Mouse (Mus musculus) spleen, embryonic (tissue): ENCODE data around the gene Dnajc21.
"Not testable (repeated sequence)": the region's sequence is repeated elsewhere in the genome, so short reads cannot be mapped to it uniquely, and the experiment has no call there.

Source experiments
- CTCF ChIA-PET: fragments of 350-600 bp; sonication (Branson Sonifier 250); formaldehyde crosslinking; loops from one replicate; lab custom pipeline; 2022; lab: Charles Lee

Gene Dnajc21

DNA sequence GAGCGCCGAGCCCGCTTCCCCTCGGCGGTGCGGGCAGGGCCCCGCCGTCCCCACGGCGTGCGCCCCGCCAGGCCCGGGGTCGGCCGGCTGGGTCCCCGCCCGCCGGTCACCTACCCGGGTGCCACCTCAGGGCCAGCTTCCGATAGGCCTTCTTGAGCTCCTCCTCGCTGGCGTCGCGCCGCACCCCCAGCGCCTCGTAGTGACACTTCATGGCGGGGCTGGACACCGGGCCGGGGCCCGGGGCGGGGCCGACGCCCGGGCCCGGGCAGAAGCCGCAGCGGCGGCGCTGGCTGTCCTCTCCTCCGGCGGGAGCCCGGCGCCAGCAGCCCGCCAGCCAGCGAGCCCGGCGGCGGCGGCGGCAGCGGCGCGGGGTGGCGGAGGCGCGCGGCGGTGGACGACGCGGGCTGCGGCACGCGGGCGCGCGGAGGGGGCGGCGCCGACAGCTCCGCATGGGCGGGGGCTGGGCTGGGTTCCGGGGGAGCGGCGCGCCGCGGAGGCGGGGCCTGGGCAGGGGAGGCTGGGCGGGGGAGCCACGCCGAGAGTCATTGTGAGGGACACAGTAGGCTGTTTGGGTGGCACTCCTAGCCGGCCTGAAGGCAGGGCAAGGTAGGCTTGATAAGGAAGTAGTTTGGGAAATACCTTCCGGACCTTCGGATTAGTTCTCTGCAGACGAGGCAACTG, at the start of gene Dnajc21:
Gene Dnajc21 (minus strand): TSS at position 366 of the 681 bp plus-strand sequence.
- CTCF ChIA-PET: interaction anchor here (0.6 to 1.5 kb wide), 3 partner anchors 11 to 1331 kb away, joined by 4 to 5 read pairs (median 4); no protein-coding TSS in a partner anchor

DNA sequence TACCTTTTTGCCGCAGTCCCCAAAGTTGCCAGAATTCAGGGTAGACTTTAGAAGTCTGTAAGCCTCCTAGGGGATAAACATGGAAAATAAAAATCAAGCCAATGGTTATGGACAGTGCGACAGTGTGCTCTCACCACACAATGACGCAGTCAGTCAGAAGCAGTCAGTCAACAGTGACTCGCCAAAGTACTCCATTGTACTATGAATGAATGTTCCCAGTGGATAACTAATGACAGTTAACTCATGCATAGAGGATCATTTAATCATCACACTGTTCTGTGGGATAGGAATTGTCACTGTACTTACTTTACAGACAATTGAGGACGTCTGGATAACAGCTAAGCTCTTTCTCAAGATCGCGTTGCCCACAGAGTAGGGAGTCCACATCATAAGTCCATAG, 44.9 kb upstream of the Dnajc21 start:
- CTCF ChIA-PET: interaction anchor here (0.7 kb wide), 1 partner anchor 54 kb away, joined by 4 read pairs; no protein-coding TSS in a partner anchor

DNA sequence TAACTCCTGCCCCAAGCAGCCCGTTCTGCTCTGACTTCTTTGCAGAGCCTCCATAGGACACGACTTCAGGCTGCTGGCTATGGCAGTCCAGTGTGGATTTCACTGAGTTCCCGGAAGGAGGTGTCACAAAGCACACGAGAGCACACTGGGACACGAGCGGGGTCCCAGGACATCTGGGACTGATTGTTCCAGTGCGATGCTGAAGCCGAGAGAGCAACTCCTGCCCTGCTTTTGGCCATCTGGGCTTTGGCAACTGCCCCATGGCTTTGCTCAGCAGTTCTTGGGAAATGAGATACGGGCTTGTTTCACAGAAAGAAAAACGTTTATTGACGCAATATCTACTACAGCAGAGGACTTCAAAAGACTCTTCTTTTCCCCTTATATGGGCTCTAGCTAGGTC, 35.8 kb upstream of the Dnajc21 start:
- CTCF ChIA-PET: no interaction called here

DNA sequence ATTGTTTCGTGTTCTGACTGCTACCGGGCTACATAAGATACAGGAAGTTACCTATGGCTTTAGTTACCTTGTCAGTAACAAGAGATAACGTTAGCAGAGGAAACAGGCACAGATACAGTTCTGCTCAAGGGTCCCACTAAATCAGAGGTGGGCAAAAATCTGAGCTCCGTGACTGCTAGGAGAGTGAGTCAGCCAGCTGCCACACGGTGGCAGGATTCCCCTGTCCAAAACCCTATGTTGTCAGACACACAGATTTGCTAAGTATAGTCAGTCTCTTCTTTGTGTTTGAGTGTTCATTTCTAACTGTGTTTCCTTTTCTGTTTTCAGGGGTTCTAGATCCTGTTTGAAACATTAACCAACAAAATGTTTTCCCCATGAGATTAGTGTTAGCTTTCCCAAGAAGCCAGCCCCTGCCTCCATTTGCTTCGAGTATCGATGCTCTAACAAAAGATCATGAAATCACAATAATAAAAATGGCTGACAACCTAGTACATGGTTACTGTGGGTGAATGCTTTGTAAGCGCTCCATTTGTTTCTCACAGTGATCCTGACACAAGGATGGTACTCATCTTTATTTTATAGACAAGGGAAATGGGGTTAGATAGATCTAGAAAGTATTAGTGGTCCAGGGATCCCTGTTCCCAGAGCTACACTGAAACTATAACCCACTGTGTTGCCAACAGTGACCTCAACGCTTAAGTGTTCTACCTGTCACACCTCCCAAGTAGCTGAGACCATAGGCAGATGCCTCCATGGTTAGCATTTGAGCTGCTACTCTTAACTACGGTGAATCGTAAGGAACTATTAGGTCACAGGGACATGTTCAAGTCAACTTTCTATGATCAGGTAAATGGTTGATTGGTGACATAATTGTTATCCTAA, 30.8 kb upstream of the Dnajc21 start:
- CTCF ChIA-PET: no interaction called here

DNA sequence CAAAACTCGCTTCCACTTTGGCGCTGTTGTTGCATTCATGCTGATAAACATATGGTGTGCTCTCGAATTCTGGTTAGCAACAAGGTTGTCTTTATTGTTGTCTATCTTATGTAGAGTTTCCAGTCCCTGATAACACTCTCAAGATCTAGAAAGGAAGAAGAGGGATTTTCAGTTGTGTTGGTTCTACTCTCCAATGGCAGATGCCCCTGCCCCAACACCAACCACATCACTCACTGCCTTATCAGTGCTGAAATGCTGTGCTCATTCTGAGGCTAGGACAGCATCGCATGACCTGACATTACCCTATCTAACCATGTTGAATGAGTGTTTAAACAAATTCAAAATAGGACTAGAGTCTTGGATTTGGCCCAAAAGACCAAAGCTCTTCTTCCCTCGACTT, 29.7 kb upstream of the Dnajc21 start:
- CTCF ChIA-PET: no interaction called here

DNA sequence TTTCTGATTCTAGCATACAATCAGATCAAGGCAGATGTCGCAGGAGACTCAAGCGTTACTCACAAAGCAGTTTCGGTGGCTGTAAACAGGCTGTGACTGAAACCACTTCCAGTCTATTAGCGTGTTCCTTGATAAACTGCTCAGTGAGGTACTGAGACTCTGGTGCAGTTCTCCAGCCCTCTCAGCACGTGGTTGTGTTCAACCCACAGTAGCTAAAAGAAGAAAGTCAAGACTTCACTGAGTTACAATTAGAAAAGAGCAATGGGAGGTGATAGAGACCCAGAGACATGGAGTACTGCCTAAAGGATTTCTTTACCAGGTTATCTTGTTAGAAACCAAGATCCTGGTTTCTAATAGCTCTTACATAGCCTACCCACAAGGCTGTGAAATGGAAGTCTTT, 29.3 kb upstream of the Dnajc21 start:
- CTCF ChIA-PET: no interaction called here

DNA sequence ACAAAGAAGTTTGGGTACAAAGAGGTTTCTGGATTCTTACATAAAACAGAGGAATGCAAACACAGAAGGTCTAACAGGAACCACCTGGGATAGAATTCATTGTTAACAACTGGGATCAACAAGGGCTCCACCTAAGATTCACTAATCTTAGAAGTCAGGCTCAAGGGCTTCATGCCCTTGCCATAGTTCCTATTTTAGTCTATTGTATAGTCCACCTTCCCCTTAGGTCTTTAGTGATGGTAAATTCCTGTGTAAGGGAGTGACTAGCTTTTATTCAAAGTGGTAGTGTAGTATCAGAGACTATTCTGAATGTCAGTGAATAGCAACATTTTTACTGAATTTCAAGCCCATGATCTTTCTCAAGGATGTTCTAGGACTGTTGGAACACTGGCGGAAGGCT, 26.4 kb upstream of the Dnajc21 start:
- CTCF ChIA-PET: not testable (repeated sequence)

DNA sequence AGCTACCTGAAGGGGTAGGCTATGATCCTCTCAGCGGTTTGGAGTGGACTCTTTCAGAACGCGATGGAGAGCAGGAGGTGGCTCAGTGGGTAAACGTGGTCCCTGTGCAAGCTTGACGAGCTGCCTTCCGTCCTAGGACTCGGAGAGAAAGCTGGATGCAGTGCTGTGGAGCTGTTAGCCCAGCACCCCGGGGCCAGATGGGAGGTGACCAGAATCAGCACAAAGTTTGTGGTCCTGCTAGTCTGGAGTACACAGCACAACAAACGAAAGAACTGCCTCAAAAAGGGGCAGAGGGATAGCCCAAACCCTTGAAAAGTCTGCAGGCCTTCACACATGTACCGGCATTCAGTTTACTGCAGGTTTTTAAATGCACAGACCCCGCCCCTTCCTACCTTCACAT, 25.6 kb upstream of the Dnajc21 start:
- CTCF ChIA-PET: no interaction called here

DNA sequence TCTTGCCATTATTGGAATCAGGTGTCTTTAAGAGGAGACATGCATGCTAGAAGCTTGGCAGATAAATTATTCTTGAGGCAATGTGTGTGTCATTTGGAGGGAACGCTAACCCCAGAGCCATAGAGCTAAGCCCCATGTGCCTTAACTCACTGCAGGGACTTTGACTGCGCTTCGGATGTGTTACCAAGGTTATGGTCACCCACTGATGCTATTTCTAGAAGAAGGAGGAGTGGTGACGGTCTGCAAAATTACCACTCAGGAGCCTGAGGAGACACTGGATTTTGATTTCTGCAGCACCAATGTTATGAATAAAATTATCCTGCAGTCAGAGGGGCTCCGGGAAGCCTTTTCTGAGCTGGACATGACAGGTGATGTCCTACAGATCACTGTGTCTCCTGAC, 19.8 kb upstream of the Dnajc21 start:
- CTCF ChIA-PET: no interaction called here

DNA sequence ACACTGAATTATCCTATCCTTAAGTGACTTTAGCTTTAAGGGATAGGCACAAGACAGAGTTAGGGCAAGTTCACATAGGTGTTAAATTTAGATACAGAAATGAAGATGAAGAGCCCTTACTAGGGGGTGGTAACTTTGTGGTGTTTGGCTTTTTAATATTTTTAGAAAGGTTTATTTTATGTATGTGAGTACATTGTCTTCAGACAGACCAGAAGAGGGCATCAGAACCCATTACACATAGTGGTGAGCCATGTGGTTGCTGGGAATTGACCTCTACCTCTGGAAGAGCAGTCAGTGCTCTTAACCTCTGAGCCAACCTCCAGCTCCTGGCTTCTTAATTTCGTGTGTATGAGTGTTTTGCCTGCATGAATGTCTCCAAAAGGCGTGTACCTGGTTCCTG, 16.9 kb upstream of the Dnajc21 start:
- CTCF ChIA-PET: no interaction called here

DNA sequence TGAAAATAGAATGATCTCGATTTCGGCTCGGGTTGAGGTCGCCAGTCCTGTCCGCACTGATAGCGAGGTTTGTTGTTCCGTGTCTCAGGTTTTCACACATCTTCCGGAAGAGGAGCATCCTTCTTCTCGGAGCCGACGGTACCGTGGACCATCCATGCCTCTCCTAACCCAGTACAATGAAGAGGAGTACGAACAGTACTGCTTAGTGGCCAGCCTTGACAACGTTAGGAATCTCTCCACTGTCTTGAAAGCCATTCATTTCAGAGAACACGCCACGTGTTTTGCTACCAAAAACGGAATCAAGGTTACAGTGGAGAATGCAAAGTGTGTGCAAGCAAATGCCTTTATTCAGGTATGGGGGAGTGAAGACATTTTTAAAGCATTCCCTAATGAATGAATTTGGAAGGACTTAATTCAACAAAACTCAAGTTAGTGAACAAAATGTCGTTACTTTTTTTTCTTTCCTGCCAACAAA, 16.1 kb upstream of the Dnajc21 start:
- CTCF ChIA-PET: no interaction called here

DNA sequence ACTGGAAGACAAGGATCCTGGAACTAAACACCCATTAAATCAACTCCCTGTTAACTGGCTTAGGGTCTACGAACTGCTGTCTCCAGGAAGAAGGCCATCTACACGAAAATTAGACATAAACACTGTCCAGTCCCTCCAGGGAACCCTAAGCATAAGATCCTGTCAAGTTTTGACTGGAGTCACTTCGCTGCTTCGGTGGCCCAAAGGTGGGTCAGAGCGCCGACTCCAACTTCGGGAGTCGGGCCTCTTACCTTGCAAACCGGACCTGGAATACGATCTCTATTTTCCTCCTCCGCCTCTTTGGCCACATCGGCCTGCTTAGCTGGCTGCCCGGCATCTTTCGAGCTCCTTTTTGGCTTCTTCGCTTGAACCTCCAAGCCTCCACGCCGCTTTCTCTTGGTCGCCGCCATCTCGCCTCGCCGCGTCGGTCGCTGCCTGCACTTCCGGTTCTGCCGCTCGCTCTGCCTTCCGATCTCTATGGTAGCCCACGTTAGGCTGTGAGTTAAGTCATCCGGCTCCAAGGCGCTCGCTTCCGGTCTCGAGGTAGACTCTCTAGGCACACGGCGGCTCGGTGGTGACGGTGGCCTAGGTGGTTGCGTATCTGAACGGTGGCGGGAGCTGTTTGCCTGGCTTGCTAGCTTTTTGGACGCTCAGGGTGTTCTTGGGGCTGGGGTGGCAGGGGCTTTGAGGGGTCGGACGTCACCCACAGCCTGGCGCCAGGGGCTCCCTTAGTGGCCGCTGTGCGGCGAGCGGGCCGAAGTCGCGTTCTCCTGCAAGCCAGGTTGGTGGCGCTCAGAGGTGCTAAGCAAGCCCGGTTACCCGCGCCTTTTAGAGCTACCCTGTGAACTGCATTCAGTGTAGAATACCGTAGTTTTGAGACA, 15.4 kb upstream of the Dnajc21 start, which contains the start of the genes Brix1 and Rad1:
Gene Brix1 (minus strand): TSS at position 464 of the 881 bp plus-strand sequence.
Gene Rad1 (plus strand): TSS at position 535 of the 881 bp plus-strand sequence.
- CTCF ChIA-PET: no interaction called here

DNA sequence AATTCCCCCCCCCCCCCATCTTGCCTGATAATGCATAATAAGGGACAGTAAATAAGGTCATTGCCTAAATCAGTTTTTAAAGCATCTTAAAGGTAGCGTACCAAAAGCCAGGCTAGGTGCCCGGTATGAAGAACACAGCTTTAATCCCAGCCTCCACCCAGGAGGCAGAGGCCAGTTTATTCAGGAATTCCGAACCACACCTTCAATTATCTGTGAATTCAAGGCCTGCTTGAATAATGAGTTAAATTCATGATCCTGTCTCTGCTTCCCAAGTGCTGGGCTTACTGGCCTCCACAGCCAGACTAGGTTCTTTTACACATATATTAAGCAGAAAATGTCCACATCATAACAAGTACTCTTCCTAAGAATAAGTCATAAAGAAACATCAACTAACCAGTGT, 625 bp upstream of the Dnajc21 start:
- CTCF ChIA-PET: interaction anchor here (0.6 to 1.5 kb wide), 3 partner anchors 10 to 1332 kb away, joined by 4 to 5 read pairs (median 4); no protein-coding TSS in a partner anchor

DNA sequence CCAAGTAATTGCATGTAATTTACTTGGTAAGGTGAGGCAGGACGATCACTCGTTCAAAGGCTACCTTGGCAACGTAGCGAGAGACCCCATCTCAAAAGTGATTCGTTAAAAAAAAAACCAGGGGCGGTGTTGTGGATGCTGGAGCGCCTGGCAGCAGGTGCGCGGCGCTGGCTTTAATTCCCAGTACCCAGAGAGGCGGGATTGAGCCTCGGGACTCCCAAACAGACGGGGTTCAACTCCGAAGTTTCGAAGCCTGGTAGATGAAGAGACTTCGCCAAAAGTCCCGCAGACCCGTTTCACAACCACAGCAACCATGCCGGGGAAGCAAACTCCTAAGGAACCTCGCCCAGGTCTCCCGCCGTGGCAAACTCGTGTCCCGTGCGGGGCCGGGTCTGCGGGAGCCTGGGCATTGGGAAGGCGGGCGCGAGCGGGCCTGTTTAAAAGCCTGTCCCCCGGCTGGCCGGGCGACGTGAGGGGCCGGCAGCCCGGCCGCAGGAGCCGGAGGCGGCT, 620 bp downstream of the Dnajc21 start:
- CTCF ChIA-PET: interaction anchor here (1.5 kb wide), 1 partner anchor 12 kb away, joined by 4 read pairs; no protein-coding TSS in a partner anchor

DNA sequence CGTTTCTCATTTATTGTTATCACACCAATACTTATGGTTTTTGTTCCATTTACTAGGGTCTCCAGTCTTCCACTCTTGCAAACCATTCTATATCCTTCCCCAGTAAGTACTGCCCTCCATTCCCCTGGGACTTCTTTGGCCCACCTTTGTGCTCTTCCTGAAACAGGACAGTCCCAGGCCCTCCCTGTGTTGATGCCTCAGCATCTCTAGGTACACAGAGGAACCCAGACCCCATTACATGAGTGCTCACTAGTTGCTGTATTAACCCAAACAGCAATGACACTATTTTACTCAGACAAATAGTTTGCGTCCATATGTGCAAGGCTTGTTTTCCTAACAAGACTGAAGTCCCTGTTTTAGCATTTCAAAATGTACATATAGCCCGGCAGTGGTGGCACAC, 1.6 kb downstream of the Dnajc21 start:
- CTCF ChIA-PET: no interaction called here

DNA sequence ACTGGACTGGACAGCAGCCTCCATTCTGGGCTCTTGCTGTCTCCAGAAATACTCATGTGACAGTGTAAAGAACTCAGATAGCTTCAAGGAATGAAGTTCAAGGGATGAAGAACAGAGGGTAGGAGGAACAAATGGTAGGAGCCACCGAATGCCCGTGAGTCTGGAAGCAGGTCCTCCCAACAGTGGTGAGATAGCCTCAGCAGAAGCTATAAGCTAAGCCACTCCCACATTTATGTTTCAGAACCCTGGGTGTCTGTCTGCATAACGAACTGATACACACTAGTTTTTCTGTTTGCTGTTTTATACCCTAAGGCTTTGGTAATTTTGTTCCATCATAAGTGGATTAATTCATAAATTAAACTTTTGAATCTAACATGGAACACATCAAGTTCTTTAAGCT, 5.6 kb downstream of the Dnajc21 start:
- CTCF ChIA-PET: no interaction called here

DNA sequence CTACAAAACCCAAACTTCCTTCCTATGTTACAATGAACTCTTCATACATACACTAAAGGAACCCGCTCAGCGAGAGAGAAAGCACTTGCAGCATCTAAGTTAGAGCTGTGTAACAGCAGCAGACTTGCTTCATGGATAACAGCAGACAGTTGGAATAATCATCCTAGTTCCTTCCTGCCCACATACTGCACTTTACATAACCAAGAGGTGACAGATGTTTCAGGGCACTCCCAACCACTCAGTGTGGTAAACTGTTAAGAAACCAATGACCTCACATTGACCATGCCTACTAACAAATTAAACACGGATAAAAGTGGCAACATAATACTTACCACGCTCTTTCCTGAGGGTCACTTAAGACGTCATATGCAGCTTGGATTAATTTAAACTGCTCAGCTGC, 6.8 kb downstream of the Dnajc21 start:
- CTCF ChIA-PET: no interaction called here

DNA sequence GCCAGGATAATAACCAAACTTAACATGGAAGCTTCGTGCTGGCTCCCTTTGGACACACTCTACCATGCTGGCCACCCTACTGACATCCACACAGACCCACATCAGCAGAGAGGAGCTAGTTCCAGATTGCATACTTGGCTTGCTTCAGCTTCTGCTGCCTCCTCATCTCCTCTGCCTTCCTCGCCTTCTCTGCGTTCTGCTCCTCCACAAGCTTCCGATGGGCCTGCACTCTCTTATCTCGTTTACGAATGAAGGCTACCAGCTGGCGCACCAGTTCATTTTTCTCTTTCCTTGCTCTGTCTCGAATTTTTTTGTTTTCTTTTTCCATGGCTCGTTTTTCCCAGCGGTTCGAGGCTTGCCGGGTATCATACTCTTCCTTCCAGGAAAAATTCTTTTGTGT, 9.3 kb downstream of the Dnajc21 start:
- CTCF ChIA-PET: interaction anchor here (0.5 kb wide), 1 partner anchor 55 kb away, joined by 4 read pairs; no protein-coding TSS in a partner anchor

DNA sequence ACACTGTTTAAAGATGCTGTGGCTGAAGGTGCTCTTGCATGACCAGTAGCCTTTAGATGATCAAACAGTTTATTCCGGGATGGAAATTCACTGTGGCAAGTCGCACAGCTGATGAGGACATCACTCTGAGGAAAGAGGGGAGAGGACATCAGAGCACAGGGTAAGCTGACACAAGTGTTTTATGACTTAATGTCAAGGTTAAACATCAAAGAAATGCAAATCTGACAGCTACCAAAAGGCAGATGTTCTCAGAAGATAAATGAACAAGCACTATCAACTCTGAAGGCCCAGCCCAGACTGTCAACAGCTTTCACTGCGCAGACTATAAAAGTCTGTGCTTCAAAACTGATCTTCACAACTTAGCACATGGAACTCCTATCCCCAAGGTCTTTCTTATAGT, 23.2 kb downstream of the Dnajc21 start:
- CTCF ChIA-PET: no interaction called here

DNA sequence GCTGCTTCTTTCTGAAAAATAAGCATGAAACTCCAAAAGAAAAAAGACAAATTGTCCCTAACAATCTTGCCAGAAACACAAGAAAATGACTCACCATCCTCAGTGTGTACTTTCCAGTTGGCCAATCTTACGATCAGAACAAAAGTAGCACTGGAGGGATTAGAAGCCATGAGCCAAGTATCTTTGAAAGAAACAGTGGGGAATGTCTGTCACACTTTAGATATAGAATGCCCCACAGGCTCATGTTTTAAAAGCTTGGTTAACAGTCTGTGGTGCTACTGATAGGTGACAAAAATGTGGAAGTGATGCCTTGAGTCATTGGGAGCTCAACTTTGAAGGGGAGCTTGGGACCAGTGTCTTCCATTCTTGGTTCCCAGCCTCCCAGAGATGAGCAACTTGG, 28.0 kb downstream of the Dnajc21 start:
- CTCF ChIA-PET: no interaction called here

DNA sequence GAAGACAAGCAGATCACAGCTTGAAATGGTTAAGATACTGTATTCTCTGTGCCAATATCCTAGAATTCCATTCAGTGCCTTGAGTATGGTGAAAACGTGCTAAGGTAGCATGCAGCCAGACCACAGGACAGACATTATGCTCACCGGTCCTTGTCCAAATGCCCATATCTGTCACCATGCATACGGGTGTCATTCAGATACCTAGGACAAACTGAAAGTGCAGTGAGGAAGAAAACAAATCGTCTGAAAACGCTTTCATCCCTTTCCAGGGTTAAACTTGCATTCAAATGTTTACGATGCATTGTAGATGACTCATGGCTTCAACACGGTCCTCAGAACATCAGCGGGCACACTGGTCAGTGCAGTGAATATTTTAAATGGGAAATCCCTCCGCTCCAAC, 28.8 kb downstream of the Dnajc21 start:
- CTCF ChIA-PET: no interaction called here
